Mouse (Mus musculus): ENCODE results near the gene Trim67.

Trim67 gene

DNA sequence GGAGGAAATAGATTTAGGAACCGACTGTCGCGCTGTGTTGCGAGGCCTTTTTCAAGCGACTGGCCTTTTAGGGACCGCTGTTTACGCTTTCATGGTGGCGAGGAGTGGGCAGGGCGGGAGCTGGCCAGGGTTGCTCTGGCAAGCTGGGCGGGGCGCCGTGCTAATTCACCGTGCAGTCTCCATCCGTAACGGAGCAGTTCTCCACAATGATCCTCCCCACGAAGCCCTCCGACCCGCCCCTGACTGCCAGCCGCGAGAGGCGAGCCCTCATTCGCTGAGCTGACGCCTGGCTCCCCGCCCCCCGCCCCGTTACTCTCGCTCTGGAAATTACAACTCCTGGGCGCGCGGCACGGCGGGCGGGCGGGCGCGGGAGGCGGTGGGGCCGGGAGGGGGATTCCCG is at the start of gene Trim67:
Gene Trim67 (plus strand): TSS at position 385 of the 400 bp plus-strand sequence.
- peak; percentile 77 for DNase-seq (ENCODE audit: low read depth, low spot score)

DNA sequence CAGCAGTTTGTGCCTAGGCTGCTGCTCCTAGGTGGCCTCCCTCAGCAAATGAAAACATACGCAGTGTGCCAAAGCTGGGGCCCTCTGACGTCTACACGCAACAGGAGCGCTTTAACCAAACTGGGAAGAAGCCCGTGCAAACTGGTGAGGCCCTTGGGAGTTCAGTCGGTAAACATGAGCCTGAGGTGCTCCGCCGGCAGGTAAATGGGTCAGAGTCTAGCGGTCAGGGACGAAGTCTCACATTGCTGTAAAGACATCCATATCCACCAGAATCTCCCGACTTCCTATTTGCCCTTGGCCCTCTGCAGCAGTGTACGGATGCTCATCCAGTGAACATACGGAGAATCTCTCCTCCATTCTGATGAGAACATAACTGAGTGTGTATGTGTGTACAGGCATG is 46.2 kb upstream of the Trim67 start:
- DNase-seq (ENCODE audit: low read depth, low spot score) = no peak

DNA sequence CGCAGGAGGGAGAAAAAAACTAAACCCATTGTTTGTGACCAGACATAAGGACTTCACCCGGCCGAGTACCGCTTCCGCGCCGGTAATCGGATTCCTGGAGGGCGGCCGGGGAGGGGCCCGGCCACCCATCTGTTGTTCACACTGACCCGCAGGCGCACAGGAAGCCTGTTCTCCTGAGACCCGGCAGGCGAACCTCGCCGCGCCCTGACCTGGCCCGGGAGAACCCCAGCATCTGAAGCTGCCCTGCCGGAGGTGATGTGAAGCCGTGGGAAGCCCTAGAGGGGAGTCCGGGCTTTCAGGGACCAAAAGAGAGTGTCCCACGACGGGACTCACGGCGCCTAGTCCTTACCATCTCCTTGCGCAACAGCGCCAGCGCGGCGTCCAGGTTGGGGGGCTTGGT is 41.7 kb upstream of the Trim67 start:
- DNase-seq (ENCODE audit: low read depth, low spot score) = peak; percentile 70

DNA sequence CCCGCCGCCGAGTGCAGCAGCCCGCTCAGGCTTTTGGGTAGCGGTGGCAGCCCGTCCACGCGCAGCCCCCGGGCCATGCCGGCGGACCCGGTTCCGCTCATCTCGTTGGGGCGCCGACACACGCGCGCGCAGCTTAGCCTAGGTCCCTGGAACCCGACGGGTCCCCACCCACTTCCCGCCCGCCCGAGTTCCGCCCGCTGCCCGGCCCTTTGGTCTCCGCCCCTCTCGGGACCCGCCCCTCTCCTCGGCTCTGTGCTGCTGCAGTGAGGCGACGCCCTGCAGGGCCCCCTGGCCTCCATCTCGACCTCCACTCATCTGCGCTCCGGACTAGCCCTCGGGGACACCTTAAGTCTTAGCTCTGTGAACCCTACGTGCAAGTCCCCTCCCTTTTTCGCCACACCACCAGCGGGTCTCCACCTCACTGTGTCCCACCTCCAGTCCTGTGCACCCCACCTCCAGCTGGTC is 41.2 kb upstream of the Trim67 start, which contains the start of gene Fam89a:
Gene Fam89a (minus strand): TSS at position 124 of the 465 bp plus-strand sequence.
- no peak for DNase-seq (ENCODE audit: low read depth, low spot score)

DNA sequence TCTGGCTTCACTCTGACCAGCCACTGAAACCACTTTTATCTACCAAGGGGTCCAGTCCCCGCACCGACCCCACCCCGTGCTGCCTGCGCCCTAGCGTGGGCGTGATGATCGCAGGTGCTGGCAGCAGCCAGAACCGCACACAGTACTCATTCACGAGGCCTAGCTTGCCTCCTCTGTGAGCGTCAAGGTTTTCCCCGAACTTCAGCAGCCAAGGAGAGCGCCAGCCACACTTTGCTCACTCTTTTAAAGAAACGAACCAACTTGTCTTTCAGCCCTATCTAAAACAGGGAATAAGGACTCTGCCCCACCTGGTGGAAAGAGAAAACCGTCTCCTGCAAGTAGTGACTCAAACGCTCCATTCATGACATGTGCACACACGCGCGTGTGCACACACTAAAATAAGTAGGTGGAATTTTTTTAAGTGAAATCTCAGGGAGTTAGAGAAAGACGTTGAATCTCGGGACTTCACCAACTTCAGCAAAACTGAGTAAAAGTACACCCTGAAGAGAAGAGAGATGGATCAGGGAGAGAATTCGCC is 40.5 kb upstream of the Trim67 start:
- DNase-seq (ENCODE audit: low read depth, low spot score) = no peak

DNA sequence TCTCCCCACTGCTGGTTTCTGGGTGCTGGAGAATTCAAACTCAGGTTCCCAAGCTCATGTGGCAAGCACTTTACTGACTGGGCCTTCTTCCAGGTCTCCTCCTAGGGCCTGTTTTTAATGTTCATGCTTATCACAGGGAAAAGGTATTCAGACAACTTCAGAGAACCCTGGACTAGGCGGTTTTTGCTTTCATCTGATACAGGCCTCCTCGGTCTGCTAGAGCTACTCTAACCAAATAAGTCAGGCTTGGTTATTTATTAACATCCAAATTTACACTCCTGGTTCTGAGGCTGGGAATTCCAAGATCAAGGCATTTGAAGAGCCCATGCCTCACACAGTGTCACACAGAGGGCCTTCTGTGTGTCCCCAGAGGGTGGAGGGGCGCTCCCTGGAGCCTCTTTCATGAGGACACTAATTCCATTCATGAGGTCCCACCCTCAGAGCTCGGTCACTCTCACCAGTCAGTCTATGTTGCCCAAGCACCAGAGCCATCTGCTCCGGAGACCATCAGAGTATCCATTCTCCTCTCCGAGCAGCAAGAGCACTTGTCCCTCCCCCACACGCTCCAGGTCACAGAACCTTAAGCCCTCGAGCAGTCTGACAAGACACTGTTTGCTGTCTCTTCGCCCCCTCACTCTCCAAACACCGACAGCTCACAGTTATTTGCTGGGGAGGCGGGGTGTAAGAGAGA is 38.6 kb upstream of the Trim67 start:
- DNase-seq (ENCODE audit: low read depth, low spot score) = no peak

DNA sequence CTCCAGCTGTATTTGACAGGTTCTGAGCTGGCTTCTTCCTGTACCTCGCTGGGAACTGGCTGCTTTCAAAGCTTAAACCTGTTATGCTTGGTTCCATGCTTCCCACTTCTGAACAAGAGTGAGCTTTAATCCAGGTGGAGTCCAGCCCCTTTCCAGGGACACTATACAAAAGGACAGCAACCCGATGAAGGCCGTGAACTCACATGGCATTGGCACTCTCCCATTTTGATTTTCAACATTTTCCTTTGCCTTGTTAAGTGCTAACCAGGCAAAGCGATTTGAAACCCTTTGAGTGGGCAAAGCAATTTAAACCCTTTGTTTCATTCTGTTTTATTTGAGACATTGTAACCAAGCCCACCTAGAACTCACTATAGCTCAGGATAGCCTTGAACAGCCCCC is 38.1 kb upstream of the Trim67 start:
- DNase-seq (ENCODE audit: low read depth, low spot score) = no peak

DNA sequence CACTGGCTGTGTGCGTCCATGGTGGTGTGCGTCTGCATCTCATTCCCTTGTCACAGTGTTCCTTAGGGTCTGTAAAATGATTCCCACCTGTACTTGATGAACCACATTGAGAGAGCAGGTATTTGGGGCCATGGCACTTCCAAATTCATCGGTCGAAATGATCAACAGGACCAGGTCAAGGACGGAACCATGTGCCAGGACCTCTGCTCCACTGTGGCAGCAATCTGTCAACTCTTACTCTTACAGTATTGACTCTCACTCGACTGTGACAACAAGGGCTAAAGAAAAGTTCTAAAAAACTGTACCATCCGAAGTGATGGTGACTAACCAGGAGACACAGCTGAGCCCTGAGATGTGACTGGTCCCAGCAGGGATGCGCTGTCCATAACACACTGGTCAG is 37.4 kb upstream of the Trim67 start:
- DNase-seq (ENCODE audit: low read depth, low spot score) = no peak

DNA sequence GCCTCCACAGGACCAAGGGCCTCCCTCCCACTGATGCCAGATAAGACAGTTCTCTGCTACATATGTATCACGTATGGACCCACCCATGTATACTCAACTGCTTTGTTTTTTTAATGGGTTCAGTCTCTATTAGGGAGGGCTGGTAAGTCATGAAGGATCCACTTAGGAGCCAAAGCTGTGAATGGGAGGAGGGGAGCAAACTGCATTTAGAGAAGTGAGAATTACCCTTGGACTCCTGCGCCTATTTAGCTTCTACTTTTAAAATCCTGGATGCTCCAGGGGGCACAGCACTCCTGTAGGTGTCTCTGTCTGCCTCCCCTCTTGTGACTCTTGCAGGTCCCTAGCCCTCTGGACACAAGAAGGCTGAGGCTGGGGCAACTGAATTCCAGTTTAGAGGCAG is 36.7 kb upstream of the Trim67 start:
- DNase-seq (ENCODE audit: low read depth, low spot score) = no peak

DNA sequence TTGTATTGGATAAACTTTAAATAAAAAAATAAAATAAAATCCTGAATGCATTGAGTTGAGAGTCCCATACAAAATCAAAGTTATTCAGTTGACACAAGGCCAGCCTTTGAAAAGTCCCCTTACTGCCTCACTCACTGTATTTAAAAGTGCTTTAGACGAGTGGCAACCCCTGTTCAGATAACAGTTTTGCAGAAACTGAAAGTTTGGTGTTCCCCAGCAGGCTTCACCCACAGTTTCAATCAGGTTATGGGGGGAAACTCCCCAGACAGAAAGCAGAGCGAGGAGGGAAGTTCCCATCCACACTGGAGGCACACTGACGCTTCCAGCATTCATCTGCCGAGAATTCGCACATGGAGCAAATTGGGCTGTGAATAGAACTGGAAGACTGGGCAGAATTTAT is 36.3 kb upstream of the Trim67 start:
- no peak for DNase-seq (ENCODE audit: low read depth, low spot score)

DNA sequence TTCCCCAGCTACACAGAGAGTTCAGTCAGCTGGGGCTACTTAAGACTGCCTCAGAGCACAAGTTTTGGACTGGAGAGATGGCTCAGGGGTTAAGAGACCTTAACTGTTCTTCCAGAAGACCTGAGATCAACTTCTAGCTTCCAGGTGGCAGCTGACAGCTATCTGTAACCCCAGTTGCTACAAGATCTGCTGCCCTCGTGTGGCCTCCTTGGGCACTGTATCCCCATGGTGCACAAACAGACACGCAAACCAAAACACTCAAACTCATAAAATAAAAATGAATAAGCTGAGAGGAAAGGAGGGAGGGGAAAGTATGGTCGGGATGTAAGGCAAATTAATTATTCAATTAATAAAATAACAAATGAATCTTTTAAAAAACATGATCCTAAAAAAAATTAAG is 34.3 kb upstream of the Trim67 start:
- no peak for DNase-seq (ENCODE audit: low read depth, low spot score)

DNA sequence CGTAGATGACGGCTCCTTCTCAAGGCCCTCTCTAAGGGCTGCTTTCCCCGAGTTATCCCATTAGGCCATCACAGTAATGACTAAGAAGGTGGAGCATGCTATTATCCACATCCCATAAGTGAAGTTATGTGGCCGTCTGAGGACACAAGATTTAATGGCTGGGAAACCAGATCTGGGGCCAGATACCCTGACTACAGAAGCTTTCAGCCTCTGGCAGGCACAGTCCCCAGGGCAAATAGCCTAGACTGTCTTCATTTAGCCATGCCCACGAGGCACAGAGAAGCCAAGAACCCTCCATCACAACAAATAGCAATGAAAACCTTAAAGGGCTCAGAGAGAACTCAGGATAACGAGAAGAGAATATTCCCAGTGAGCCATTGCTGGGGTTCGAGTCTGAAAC is 29.8 kb upstream of the Trim67 start:
- DNase-seq (ENCODE audit: low read depth, low spot score) = no peak

DNA sequence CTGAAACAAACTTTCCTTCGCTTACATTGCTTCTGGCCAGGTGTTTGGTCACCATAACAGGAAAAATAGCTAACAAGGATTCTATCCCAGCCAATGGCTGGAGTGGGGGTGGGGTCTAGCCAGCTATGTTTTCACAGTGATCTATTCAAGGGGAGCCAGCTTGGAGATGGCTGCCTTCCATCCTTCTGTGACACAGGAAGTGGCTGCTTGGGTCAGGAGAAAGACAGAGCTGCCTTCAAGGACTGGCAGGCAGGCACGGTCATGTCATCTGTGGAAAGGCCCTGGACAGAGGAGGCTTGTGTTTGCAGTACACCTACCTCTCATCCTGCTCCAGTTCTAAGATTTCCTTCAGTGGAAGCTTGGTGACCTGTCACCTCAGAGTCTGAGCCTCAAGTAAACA is 20.5 kb upstream of the Trim67 start:
- DNase-seq (ENCODE audit: low read depth, low spot score) = no peak

DNA sequence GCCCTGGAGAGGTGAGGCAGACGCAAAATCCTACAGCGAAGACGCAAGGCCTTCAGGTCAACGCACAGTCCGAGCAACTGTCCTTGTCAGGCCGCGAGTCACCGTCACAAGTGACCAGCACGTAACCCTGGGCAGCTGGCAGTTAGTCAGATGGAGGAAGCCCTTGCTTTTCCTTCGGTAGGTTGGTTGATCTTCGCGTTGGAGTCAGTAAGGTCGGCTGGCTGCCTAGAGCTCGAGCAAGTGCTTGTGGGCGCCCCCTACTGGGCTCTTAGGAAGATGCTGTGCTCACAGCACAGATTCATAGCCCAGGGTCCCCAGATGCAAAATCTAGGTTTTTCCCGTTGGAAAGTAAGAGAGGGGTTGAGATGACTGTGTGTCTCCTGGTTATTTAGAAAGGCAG is 17.2 kb upstream of the Trim67 start:
- peak; percentile 77 for DNase-seq (ENCODE audit: low read depth, low spot score)

DNA sequence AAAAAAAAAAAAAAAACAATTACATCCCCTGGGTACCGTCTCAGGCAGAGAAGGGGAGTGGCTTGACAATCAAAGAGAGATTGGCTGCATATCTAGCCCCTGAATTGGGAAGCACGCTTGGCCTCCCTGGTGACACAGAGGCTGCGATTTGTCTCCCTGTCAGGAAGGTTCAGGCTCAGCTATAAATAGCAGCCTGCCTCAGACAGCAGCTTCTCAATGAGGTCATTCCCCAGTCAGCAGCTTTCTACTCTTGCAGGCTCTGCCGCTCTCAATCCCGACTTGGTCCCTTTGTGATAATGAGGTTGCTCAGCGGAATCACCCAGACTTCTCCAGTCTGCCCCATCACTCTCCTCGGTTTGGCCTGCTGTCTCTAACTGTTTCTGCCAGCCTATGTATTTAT is 12.7 kb upstream of the Trim67 start:
- DNase-seq (ENCODE audit: low read depth, low spot score) = peak; percentile 68

DNA sequence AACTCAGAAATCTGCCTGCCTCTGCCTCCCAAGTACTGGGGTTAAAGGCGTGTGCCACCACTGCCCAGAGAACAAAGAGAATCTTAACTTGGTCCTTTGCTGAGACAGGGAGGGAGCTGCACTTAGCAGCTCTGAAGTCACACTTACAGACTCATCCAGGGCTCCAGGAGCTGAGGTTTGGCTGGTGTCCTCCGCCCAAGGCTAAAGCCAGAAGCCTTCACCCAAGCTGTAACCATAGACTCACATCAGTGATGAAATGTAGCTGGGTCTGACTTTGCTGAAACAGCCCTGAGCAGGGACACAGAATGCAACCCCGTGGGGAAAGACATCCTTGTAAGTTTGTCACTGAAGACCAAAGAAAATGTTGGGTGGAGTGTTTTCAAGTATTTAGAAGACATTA is 10.5 kb upstream of the Trim67 start:
- DNase-seq (ENCODE audit: low read depth, low spot score) = no peak

DNA sequence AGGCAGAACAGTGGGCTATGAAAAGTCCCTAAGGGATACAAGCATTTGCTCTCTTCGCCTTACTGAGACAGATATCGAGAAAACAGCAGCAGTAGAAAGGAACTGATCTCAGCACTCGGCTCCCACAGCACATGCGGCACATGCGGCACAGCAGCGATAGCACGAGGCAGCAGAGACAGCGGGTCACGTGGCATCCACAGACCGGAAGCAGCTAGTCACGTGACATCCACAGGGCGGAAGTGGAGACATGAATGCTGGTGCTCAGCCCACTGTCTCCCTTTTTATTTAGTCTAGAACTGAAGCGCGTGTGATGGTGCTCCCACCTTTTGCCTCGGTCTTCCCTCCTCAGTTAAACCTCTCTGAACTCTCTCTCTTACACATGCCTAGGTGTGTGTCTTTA is 9.7 kb upstream of the Trim67 start:
- no peak for DNase-seq (ENCODE audit: low read depth, low spot score)

DNA sequence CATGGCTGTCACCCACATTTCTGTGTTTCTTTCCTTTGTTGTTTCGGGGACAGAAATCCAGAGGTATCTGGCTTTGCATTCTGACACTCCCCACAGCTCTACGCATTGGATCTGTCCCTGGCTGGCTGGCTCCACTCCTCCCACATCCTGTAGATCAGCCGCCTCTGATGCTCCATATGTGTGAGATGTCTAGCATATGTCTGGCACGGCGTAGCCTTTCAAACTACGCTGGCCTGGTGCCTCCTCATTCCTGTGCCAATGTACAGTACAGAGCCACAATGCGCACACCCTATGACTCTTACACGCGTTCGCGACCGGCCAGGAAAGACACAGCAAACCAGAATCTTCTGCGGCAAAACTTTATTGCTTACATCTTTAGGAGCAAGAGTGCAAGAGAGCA is 8.3 kb upstream of the Trim67 start:
- DNase-seq (ENCODE audit: low read depth, low spot score) = no peak

DNA sequence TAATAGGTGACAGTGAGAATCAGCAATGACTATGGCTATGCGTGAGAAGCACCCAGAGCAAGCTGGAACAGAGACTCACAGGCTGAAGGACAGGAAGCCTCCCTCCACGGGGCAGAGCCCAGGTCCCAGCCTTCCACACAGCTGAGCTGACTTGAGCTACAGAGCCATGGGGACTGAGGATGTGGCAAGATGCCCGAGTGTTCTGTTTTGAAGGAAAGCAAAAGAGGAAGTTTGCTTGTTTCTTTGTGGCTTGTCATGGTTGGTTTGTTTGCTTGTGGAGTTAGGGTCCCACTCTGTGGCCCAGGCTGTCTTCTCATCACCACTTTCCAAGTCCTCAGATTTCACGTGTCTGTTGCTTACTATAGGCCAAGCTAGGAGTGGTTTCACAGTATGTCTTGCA is 2.2 kb upstream of the Trim67 start:
- DNase-seq (ENCODE audit: low read depth, low spot score) = no peak

DNA sequence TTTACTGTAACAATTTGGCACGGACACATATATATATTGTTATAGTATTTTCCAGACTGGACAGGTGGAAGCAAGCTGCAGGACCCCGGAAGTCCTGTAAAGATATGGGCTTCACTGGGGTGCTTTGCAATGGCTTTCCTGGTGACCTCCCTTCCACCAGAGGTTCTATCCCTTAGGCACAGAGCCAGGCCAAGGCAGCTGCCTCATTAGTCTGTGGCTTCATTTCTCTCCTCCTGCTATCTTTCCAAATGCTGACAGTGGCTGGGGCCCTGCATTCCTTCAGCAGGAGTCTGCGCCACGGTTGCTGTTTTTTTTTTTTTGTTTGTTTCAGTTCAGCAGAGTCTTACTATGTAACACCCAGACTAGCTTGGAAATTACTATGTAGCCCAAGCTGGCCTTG is 1.1 kb upstream of the Trim67 start:
- DNase-seq (ENCODE audit: low read depth, low spot score) = no peak

DNA sequence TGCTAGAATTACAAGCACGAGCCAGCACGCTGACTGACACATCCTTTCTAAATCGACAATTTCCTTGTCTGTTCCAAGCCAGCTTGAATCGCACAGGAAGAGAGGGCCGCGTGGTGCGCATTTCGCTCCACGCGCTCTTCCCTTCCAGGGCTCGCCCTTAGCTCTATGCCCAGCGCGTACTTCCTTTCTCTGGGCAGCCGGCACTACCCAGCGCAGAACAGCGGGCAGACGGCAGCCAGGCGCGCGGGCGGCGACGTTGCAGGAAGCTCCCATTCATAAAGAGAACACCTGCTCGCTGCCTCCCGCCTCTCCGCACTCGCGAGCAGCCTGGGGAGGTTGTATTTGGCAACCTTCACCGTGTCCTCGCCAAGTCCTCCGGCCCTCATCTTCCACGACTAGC is 706 bp upstream of the Trim67 start:
- DNase-seq (ENCODE audit: low read depth, low spot score) = no peak

DNA sequence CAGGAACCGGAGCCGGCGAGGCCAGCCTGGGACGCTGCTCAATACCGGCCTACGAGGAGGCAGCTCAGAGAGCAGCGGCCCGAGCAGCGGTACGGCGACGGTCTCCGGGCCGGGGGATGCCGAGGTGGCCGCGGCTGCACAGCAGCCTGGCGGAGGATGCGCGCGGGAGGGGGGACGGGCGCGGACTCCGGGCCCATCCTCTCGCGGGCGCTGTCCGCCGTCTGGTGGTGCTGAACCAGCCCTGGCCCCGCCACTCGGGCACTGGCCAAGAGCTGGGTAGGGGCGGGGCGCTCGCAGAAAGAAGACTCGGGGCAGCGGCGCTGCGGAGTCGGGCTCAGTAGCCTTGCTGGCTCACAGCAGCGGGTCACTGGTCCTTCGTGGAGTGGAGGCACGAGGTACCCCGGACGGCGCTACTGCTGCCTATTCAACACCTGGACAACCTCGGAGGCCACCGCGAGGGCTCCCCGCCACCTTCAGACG is 320 bp downstream of the Trim67 start:
- peak; percentile 48 for DNase-seq (ENCODE audit: low read depth, low spot score)

DNA sequence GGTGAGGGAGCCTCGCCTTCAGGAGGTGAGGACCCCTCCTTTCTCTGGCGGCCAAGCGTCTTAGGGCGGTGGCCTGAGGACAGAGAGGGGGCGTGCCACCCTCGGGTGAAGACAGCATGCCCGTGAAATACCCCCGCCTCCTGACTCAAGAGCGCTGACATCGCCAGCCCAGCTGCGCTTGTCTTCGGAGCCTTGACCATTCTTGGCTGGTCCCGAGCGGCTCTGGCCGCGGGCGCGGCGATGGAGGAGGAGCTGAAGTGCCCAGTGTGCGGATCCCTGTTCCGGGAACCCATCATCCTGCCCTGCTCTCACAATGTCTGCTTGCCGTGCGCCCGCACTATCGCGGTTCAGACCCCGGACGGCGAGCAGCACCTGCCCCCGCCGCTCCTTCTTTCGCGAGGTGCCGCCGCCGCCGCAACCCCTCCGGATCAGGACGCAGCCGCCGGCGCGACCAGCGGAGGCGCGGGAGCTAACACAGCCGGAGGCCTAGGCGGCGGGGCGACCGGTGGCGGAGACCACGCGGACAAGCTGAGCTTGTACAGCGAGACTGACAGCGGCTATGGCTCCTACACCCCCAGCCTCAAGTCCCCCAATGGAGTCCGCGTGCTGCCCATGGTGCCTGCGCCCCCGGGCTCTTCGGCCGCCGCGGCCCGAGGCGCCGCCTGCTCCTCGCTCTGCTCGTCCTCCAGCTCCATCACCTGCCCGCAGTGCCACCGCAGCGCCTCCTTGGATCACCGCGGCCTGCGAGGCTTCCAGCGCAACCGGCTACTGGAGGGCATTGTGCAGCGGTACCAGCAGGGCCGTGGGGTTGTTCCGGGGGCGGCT is 981 bp downstream of the Trim67 start:
- DNase-seq (ENCODE audit: low read depth, low spot score) = no peak

Data from retina, postnatal 7 days (tissue).